Mouse (Mus musculus) liver, postnatal 0 days (tissue): ENCODE measurements around the gene Gm13539. TPM values are rescaled to one million over a fixed set of nuclear protein-coding genes. Genes with fewer than 3 reads are reported as not detected.

Experiments used
- ATAC-seq: fragments of 200-750 bp; cut with Nextera tagmentation; 2 replicates; pipeline ENCODE4 v1.8.0; 2017; ENCODE audit warnings: mild to moderate bottlenecking, moderate library complexity
- DNase-seq: peaks from one replicate; pipeline ENCODE4 v3.0.0-alpha.2; 2016
- H3K27ac ChIP-seq: fragments of 300-500 bp; sonication (generic); 2 replicates; pipeline ENCODE4 v1.5.1; 2014; ENCODE audit warnings: antibody characterized with exemption, moderate library complexity, mild to moderate bottlenecking, low read depth
- H3K27me3 ChIP-seq: fragments of 300-500 bp; sonication (generic); 2 replicates; pipeline ENCODE4 v1.6.1; 2014; ENCODE audit warnings: low read length, control low read depth, mixed read lengths; ENCODE audit not compliant: insufficient read depth
- H3K36me3 ChIP-seq: fragments of 300-500 bp; sonication (generic); replicated peaks from 2 replicates; pipeline ENCODE4 v1.6.1; 2014; ENCODE audit warnings: mild to moderate bottlenecking, control low read depth, low read length, moderate library complexity, mixed read lengths; ENCODE audit not compliant: insufficient read depth
- H3K4me1 ChIP-seq: fragments of 300-500 bp; sonication (generic); 2 replicates; pipeline ENCODE4 v1.6.1; 2014; ENCODE audit warnings: antibody characterized with exemption, mild to moderate bottlenecking, control low read depth; ENCODE audit not compliant: insufficient read depth
- H3K4me2 ChIP-seq: fragments of 300-500 bp; sonication (generic); 2 replicates; pipeline ENCODE4 v1.6.1; 2014; ENCODE audit warnings: low read depth, mild to moderate bottlenecking, low read length, moderate library complexity, mixed read lengths
- H3K4me3 ChIP-seq: fragments of 300-500 bp; sonication (generic); 2 replicates; pipeline ENCODE4 v1.5.1; 2014; ENCODE audit warnings: low read depth, low read length
- H3K9ac ChIP-seq: fragments of 300-500 bp; sonication (generic); replicated peaks from 2 replicates; pipeline ENCODE4 v1.6.1; 2014; ENCODE audit warnings: mild to moderate bottlenecking, moderate library complexity
- H3K9me3 ChIP-seq: fragments of 300-500 bp; sonication (generic); 2 replicates; pipeline ENCODE4 v1.6.1; 2016; ENCODE audit warnings: mild to moderate bottlenecking, control low read depth, low read length, mixed read lengths
- CTCF ChIP-seq: sonication (generic); IDR thresholded peaks from 2 replicates; pipeline ENCODE4 v1.5.1; 2016; ENCODE audit warnings: antibody characterized with exemption, low read depth
- EP300 ChIP-seq: IDR thresholded peaks from 2 replicates; pipeline ENCODE4 v1.6.1; 2016; ENCODE audit warnings: antibody characterized with exemption, low read depth, mild to moderate bottlenecking
- WGBS: fragments of 180-500 bp; shearing (Covaris S2); extraction: QIAGEN DNeasy Blood & Tissue Kit; methylation state at CpG from one replicate; pipeline ENCODE4 v1.1.7; 2014; ENCODE audit not compliant: insufficient replicate concordance; 5-methylcytosine and 5-hydroxymethylcytosine counted together
- polyA plus RNA-seq: library from polyadenylated mRNA; unstranded; fragments of >200 nt; fragmentation: Nextera tagmentation; extraction: Ambion mirVana; gene quantifications from 2 replicates; pipeline ENCODE4 v1.2.1, GENCODE M21; 2015

Gm13539 gene
- polyA plus RNA-seq, 1 experiment from 2014 or later, result not detected

DNA sequence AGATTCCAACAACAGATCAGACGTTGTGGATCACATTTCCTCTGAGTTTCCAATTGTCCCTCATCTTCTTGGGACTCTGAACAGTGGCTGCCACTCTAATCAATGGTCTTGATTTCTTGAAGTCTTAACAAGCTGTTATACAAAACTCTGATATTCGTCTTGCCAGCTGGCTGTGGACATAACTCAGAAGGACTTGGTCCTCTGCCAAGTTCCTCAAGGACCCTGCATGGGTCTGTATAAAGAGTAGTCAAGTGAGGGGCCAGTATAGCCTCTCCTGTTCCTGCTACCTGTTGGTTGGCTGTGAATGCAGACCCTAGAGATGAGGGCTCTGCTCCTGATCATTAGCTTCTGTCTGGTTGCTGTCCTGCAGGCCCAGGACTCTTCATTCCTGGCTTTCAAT, 16.8 kb upstream of the Gm13539 start, which contains the start of gene Lcn3:
Gene Lcn3, plus strand, starts transcription at position 301 of the 400 bp plus-strand sequence.
- TF ChIP-seq CTCF (no peak), EP300 (no peak)
- H3K9ac ChIP-seq, result no peak within 1 kb of the TSS
- no peak for DNase-seq
- H3K4me1 ChIP-seq, result no peaks in the 10 kb centered on the region
- no peak for ATAC-seq
- H3K27me3 ChIP-seq, result no peaks in the 10 kb centered on the region
- H3K36me3 ChIP-seq, result no peaks in the 10 kb centered on the region
- H3K9me3 ChIP-seq, result no peaks in the 10 kb centered on the region
- WGBS, result 47% methylated on average over 2 of the region's 2 CpGs
- no peak within 1 kb of the TSS for H3K27ac ChIP-seq
- no peak within 1 kb of the TSS for H3K4me2 ChIP-seq
- no peak within 1 kb of the TSS for H3K4me3 ChIP-seq

DNA sequence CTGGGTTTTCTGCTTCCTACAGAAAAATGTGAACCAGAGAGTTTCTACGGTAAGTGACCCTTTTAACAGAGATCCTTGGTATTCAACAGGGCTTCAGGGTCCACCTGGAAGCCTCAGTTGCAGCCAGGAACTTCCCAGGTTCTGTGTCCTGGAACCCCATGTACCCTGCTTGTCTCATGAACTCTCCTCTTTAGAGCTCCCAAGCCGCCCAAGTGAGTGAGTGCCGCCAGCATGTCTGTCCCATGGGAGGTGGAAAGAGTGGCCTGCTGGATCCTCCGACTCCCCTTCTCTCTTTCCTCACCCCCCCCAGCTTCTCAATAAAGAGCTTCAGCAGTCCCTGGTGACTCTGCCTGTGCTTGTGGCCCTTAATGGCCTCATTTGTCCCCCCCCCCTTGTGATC, 14.3 kb upstream of the Gm13539 start:
- Histone ChIP-seq H3K27ac (no peak overlapping the region), H3K4me3 (no peak overlapping the region), H3K4me2 (no peak overlapping the region), H3K4me1 (no peaks in the 10 kb centered on the region), H3K9me3 (no peaks in the 10 kb centered on the region), H3K27me3 (no peaks in the 10 kb centered on the region), H3K9ac (no peak overlapping the region), H3K36me3 (no peaks in the 10 kb centered on the region)
- WGBS, result 71% methylated on average over 4 of the region's 4 CpGs
- TF ChIP-seq CTCF, result no peak
- no peak for TF ChIP-seq EP300
- ATAC-seq (no peak), DNase-seq (no peak)

DNA sequence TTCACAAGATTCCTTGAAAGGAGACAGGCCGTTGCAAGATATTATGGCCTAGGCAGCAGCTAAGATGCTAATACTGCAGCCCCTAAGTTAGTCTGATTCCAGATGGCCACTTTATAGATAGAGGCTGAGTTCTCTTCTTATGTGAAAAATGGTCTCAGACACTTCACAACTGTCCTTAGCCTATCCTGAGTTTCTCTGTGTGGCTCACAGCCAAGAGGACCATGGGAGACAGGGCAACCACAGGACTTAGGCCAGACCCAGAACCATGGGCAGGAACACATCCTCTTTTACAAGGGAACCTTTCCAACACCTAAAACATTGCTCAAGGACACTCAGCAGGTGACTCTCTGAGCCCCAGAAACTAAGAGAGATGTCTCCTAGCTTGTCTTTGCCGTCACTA, 8.6 kb upstream of the Gm13539 start:
- DNase-seq (no peak), ATAC-seq (no peak)
- TF ChIP-seq CTCF (no peak), EP300 (no peak)
- Histone ChIP-seq H3K4me3 (no peak overlapping the region), H3K4me1 (no peaks in the 10 kb centered on the region), H3K27me3 (no peaks in the 10 kb centered on the region), H3K9me3 (no peaks in the 10 kb centered on the region), H3K27ac (no peak overlapping the region), H3K36me3 (no peaks in the 10 kb centered on the region), H3K9ac (no peak overlapping the region), H3K4me2 (no peak overlapping the region)
- 87% methylated on average over 2 of the region's 2 CpGs for WGBS

DNA sequence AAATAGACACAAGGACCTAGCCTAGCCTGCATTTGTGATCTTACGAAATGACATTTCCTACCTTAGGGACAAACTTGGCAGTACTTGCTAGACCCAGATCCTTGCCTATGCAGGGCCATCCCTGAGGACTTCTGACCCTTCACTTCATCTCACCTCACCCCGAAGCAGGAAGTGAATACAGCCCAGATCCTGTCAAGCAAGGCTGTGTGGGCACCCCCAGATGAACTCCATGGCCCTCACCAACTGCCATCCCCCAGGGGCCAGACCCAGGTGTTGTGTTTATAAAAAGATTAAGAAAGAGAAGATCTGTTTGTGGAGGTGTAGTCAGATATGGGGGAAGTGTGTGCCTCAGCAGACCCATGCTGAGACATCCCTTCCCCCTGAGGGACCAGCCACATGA, 7.4 kb upstream of the Gm13539 start:
- ATAC-seq (no peak), DNase-seq (no peak)
- no peaks in the 10 kb centered on the region for H3K9me3 ChIP-seq
- H3K27me3 ChIP-seq, result no peaks in the 10 kb centered on the region
- no peaks in the 10 kb centered on the region for H3K36me3 ChIP-seq
- no peaks in the 10 kb centered on the region for H3K4me1 ChIP-seq
- no peak overlapping the region for H3K4me3 ChIP-seq
- WGBS, result 60% methylated on average over 2 of the region's 2 CpGs
- no peak for TF ChIP-seq CTCF
- no peak for TF ChIP-seq EP300
- no peak overlapping the region for H3K27ac ChIP-seq
- H3K9ac ChIP-seq, result no peak overlapping the region
- no peak overlapping the region for H3K4me2 ChIP-seq

DNA sequence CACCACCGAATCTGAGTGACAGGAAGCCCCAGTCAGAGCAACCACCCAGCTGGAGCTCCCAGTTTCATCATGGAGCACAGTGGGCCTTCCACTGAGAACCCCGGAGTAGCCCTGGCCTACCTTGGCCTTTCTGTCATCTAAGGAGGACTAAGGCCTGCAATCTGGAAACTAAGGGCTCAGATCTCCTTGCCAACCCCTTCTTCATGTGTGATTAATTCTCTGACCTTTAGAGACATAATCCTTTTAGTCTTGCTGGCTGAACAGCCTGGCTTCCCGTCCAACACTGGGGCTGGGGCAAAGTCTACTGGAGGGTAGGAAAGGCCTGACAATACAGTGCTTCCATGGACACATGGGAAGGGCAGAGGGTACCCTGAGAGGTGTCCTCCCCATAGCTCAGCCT, 6.1 kb upstream of the Gm13539 start:
- no peaks in the 10 kb centered on the region for H3K9me3 ChIP-seq
- no peak for ATAC-seq
- 73% methylated on average over 3 of the region's 3 CpGs for WGBS

DNA sequence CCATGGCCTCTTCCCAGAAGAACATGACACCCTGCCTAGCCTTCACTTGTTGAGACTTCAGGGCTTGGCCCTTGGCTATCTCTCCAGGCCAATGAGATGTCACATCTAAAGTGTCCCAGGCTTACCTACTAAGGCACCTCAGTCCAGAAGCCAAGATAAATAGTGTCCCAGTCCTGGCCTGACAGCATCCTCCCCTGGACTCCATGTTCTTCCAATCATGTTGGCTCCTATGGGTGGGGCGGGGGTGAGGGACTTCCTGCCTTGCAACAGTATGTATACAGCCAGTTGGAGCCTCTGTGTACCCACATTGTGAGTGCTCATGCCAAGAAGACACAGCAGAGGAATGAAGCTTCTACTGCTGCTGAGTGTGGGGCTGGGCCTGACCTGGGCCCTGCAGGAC, 5.3 kb upstream of the Gm13539 start, which contains the start of gene Lcn11:
Gene Lcn11, plus strand, starts transcription at position 301 of the 400 bp plus-strand sequence.
- Histone ChIP-seq H3K4me3 (no peak within 1 kb of the TSS), H3K4me2 (no peak within 1 kb of the TSS), H3K9me3 (no peaks in the 10 kb centered on the region), H3K36me3 (no peaks in the 10 kb centered on the region), H3K27me3 (no peaks in the 10 kb centered on the region), H3K4me1 (no peaks in the 10 kb centered on the region), H3K27ac (no peak within 1 kb of the TSS), H3K9ac (no peak within 1 kb of the TSS)
- DNase-seq (no peak), ATAC-seq (no peak)
- 68% methylated on average over 1 of the region's 1 CpGs for WGBS
- TF ChIP-seq CTCF, result no peak
- no peak for TF ChIP-seq EP300

More for the DNA sequence above, 6.1 kb upstream of the Gm13539 start:
- H3K4me1 ChIP-seq, result no peaks in the 10 kb centered on the region
- no peaks in the 10 kb centered on the region for H3K36me3 ChIP-seq
- H3K9ac ChIP-seq, result no peak overlapping the region
- H3K27me3 ChIP-seq, result no peaks in the 10 kb centered on the region
- DNase-seq, result no peak
- no peak overlapping the region for H3K4me2 ChIP-seq
- H3K4me3 ChIP-seq, result no peak overlapping the region
- TF ChIP-seq CTCF (no peak), EP300 (no peak)
- H3K27ac ChIP-seq, result no peak overlapping the region

DNA sequence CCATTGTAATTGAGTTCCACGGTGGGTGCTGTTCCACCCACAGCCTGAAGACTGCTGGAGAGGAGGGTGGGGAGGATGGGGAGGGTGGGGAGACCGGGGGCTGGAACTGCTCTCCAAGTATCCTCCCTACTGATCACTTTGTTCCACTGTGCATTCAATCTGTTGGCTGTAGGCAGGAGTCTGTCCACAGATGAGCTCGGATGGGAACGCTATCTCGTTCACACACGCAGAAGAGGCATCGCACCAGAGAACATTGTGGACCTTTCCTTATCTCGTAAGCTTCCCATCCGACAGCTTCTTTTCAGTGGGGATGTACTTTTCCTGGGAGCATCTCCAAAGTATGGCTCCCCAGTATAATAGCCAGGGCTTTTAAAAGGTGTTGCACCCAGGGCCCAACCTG, 3.0 kb upstream of the Gm13539 start:
- DNase-seq (no peak), ATAC-seq (no peak)
- H3K9ac ChIP-seq, result no peak overlapping the region
- TF ChIP-seq EP300, result no peak
- no peak for TF ChIP-seq CTCF
- H3K36me3 ChIP-seq, result no peaks in the 10 kb centered on the region
- 0 out of 2 replicates have a peak, but pooled peaks cover 1% of the 10 kb centered on the region for H3K27me3 ChIP-seq
- H3K9me3 ChIP-seq, result no peaks in the 10 kb centered on the region
- 72% methylated on average over 9 of the region's 9 CpGs for WGBS
- no peak overlapping the region for H3K4me3 ChIP-seq
- no peaks in the 10 kb centered on the region for H3K4me1 ChIP-seq
- H3K4me2 ChIP-seq, result no peak overlapping the region
- H3K27ac ChIP-seq, result no peak overlapping the region
